Mouse (Mus musculus) E14TG2a.4 (cell line): ENCODE measurements around the gene Haus2.
"Not testable (repeated sequence)": the region's sequence is repeated elsewhere in the genome, so short reads cannot be mapped to it uniquely, and the experiment has no call there.

Experiments used
- H3K27me3 ChIP-seq: 2 replicates; pipeline ENCODE4 v1.6.1; 2014; ENCODE audit warnings: low read length, control low read depth; ENCODE audit not compliant: insufficient read depth
- H3K36me3 ChIP-seq: 2 replicates; pipeline ENCODE4 v1.6.1; 2014; ENCODE audit warnings: low read length, control low read depth; ENCODE audit not compliant: insufficient read depth
- H3K4me1 ChIP-seq: replicated peaks from 2 replicates; pipeline ENCODE4 v1.6.1; 2014; ENCODE audit warnings: low read depth, low read length, control low read depth
- H3K4me3 ChIP-seq: replicated peaks from 2 replicates; pipeline ENCODE4 v1.5.1; 2014; ENCODE audit warnings: mild to moderate bottlenecking, low read length
- H3K9me3 ChIP-seq: 2 replicates; pipeline ENCODE4 v1.6.1; 2014; ENCODE audit warnings: low read length, control low read depth
- CTCF ChIP-seq: conservative IDR thresholded peaks from 2 replicates; pipeline ENCODE4 v1.5.1; 2014; ENCODE audit warnings: low read length
- NANOG ChIP-seq: IDR thresholded peaks from 2 replicates; pipeline ENCODE4 v1.6.1; 2014; ENCODE audit warnings: borderline replicate concordance, low read length, mixed read lengths
- POU5F1 ChIP-seq: IDR thresholded peaks from 2 replicates; pipeline ENCODE4 v1.6.1; 2014; ENCODE audit warnings: low read length, borderline replicate concordance

Gene Haus2

GRCm38 (mm10) chr2:120608830-120609723, at the start of gene Haus2, which contains the start of gene Lrrc57:
TSS of gene Haus2 (plus strand) at chr2:120609383.
TSS of gene Lrrc57 (minus strand) at chr2:120609520.
- H3K4me3 ChIP-seq, result peak within 1 kb of the TSS; percentile 97
- no peaks in the 10 kb centered on the region for H3K9me3 ChIP-seq
- H3K4me1 ChIP-seq, result peaks cover 30% of the 10 kb centered on the region
- no peaks in the 10 kb centered on the region for H3K27me3 ChIP-seq
- no peak for TF ChIP-seq CTCF
- no peak for TF ChIP-seq POU5F1
- TF ChIP-seq NANOG, result no peak
- peaks cover 48% of the 10 kb centered on the region for H3K36me3 ChIP-seq

GRCm38 (mm10) chr2:120561524-120561923, 47.7 kb upstream of the Haus2 start:
- Histone ChIP-seq H3K9me3 (no peaks in the 10 kb centered on the region), H3K4me3 (no peak overlapping the region), H3K27me3 (no peaks in the 10 kb centered on the region), H3K36me3 (peaks cover 32% of the 10 kb centered on the region), H3K4me1 (peaks cover 58% of the 10 kb centered on the region)
- TF ChIP-seq POU5F1 (no peak), CTCF (no peak), NANOG (no peak)

GRCm38 (mm10) chr2:120562859-120563234, 46.3 kb upstream of the Haus2 start:
- H3K4me1 ChIP-seq, result peaks cover 49% of the 10 kb centered on the region
- TF ChIP-seq POU5F1, result no peak
- TF ChIP-seq NANOG, result no peak
- no peak for TF ChIP-seq CTCF
- no peaks in the 10 kb centered on the region for H3K9me3 ChIP-seq

GRCm38 (mm10) chr2:120563235-120563990, 45.8 kb upstream of the Haus2 start, which contains the start of gene Zfp106:
TSS of gene Zfp106 (minus strand) at chr2:120563843.
- TF ChIP-seq CTCF (no peak), NANOG (no peak; the same call in 1 of the 2 replicates), POU5F1 (no peak)
- Histone ChIP-seq H3K9me3 (no peaks in the 10 kb centered on the region), H3K4me3 (peak within 1 kb of the TSS; percentile 94), H3K4me1 (peaks cover 49% of the 10 kb centered on the region), H3K36me3 (peaks cover 18% of the 10 kb centered on the region), H3K27me3 (no peaks in the 10 kb centered on the region)

More at GRCm38 (mm10) chr2:120562859-120563234, 46.3 kb upstream of the Haus2 start:
- peak overlapping the region; percentile 94 for H3K4me3 ChIP-seq
- no peaks in the 10 kb centered on the region for H3K27me3 ChIP-seq
- peaks cover 21% of the 10 kb centered on the region for H3K36me3 ChIP-seq

- Histone ChIP-seq H3K36me3 (peaks cover 18% of the 10 kb centered on the region), H3K4me1 (peaks cover 45% of the 10 kb centered on the region)
- not testable (repeated sequence) for H3K9me3 ChIP-seq, H3K4me3 ChIP-seq, H3K27me3 ChIP-seq
Measured at GRCm38 (mm10) chr2:120564548-120565188, 44.5 kb upstream of the Haus2 start.

GRCm38 (mm10) chr2:120565363-120565762, 43.8 kb upstream of the Haus2 start:
- H3K36me3 ChIP-seq, result peaks cover 16% of the 10 kb centered on the region
- peaks cover 39% of the 10 kb centered on the region for H3K4me1 ChIP-seq
- H3K27me3 ChIP-seq, result no peaks in the 10 kb centered on the region
- H3K4me3 ChIP-seq, result no peak overlapping the region
- TF ChIP-seq POU5F1 (no peak), CTCF (no peak), NANOG (no peak)
- H3K9me3 ChIP-seq, result no peaks in the 10 kb centered on the region

- TF ChIP-seq NANOG, result no peak
- TF ChIP-seq POU5F1, result no peak
- no peak for TF ChIP-seq CTCF
- H3K27me3 ChIP-seq, result no peaks in the 10 kb centered on the region
Measured at GRCm38 (mm10) chr2:120566886-120567797, 42.0 kb upstream of the Haus2 start, which contains the start of gene Snap23. TSS of gene Snap23 (plus strand) at chr2:120567671.

More at GRCm38 (mm10) chr2:120566886-120567797, 42.0 kb upstream of the Haus2 start, which contains the start of gene Snap23:
- Histone ChIP-seq H3K9me3 (no peaks in the 10 kb centered on the region), H3K4me3 (peak within 1 kb of the TSS; percentile 87), H3K4me1 (peaks cover 29% of the 10 kb centered on the region), H3K36me3 (no peaks in the 10 kb centered on the region)
